Mouse (Mus musculus) megakaryocyte, embryonic 14.5 days (primary cell): ENCODE measurements around the gene Ahsa2. TPM values are rescaled to one million over a fixed set of nuclear protein-coding genes. Genes with fewer than 3 reads are reported as not detected.
"Not testable (repeated sequence)": the region's sequence is repeated elsewhere in the genome, so short reads cannot be mapped to it uniquely, and the experiment has no call there.

Source experiments
- H3K27me3 ChIP-seq: replicated peaks from 2 replicates; pipeline ENCODE3; 2012; ENCODE audit warnings: inconsistent platforms
- H3K36me3 ChIP-seq: replicated peaks from 2 replicates; pipeline ENCODE3; 2012; ENCODE audit warnings: low read length, inconsistent platforms, mixed read lengths
- H3K4me1 ChIP-seq: 2 replicates; pipeline ENCODE4 v1.6.1; 2012; ENCODE audit warnings: inconsistent platforms
- H3K4me3 ChIP-seq: replicated peaks from 2 replicates; pipeline ENCODE3; 2012; ENCODE audit warnings: moderate library complexity, mild to moderate bottlenecking, inconsistent platforms
- H3K9me3 ChIP-seq: 2 replicates; pipeline ENCODE4 v1.6.1; 2012; ENCODE audit warnings: inconsistent platforms
- FLI1 ChIP-seq: IDR thresholded peaks from 2 replicates; pipeline ENCODE4 v1.6.1; 2012; ENCODE audit warnings: low read length, inconsistent platforms, mixed read lengths
- GATA1 ChIP-seq: IDR thresholded peaks from 3 replicates; pipeline ENCODE4 v1.6.1; 2012; ENCODE audit warnings: mixed read lengths, low read length, inconsistent platforms, borderline replicate concordance
- polyA plus RNA-seq: library from polyadenylated mRNA; stranded (reverse); fragments of >175 nt; gene quantifications from 2 replicates; pipeline ENCODE4 v1.2.3, GENCODE M21; 2012; ENCODE audit warnings: low replicate concordance; ENCODE audit not compliant: insufficient read depth

The Ahsa2 gene
- polyA plus RNA-seq, 1 experiment: 28.4 TPM

DNA sequence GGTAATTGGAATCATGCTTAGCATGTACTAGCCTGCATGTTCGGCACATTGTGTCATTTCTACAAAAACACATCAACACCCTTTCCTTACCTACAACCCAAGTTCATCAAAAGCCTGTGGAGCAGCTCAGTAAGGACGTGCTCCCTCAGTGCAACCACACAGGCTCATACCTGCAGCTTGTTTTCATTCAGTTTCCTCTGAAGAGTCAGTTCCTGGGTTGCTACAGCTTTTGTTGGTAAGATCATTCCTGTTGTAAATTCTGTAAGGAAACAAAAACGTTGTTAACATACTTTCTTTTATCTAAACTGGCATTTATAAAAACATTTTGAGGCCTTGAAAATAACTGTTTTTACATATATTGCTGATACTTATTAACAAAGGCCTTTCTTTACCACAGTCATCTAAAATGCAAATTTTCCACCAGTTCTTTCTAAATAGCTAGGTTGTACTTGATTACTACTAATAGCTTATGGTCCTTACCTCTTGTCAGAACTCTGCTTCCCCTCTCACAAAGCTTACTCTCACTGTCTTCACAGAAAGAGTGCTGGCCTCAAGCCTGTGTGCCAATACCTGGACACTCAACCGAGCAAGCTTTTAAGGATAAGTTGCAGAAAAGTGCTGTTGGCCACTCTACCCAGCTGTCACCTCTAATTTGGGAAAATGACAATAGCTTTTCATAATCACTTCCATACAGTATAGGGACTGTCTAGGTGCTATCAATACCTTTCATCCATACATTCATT, 5.6 kb downstream of the Ahsa2 start:
- TF ChIP-seq GATA1: no peak
- TF ChIP-seq FLI1: no peak
- no peaks in the 10 kb centered on the region for H3K27me3 ChIP-seq
- H3K36me3 ChIP-seq: peaks cover 93% of the 10 kb centered on the region
- H3K4me3 ChIP-seq: no peak overlapping the region
- peaks cover 22% of the 10 kb centered on the region for H3K4me1 ChIP-seq
- H3K9me3 ChIP-seq: no peaks in the 10 kb centered on the region

DNA sequence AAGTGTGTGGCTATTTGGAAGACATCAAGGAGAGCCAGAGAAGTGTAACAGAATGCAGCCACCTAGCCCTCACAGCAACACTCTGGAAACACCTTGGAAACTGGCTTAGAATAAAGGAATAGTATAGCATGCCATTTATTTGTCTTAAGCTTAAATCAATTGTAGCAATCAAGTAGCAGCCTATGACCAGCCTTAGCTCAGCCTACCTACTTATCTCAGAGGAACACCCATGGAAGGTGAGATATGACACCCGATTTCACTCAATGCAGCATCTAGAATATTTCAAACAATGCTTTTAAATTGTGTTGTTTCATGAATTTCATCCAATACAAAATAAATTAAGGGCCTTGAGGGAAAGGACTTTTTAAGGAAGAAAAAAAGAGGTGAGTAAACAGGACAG, 7.9 kb downstream of the Ahsa2 start:
- peaks cover 96% of the 10 kb centered on the region for H3K36me3 ChIP-seq
- H3K9me3 ChIP-seq: no peaks in the 10 kb centered on the region
- peaks cover 1% of the 10 kb centered on the region; the same call in 1 of the 2 replicates for H3K4me1 ChIP-seq
- no peak overlapping the region for H3K4me3 ChIP-seq
- H3K27me3 ChIP-seq: no peaks in the 10 kb centered on the region
- no peak for TF ChIP-seq FLI1
- no peak for TF ChIP-seq GATA1

DNA sequence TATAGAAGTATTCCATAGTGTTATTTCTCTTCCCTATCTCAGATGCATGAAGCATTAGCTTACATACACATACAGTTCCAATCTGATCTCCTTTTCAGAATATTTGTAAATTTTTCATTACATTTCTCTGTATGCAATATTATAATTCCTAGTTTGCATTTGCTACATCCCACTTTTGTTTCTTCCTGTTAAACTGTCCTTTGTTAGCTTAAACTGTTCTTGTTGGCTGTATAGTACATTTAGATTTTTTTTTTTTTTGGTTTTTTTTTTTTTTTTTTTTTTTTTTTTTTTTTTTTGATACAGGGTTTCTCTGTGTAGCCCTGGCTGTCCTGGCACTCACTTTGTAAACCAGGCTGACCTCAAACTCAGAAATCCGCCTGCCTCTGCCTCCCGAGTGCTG, 32.0 kb downstream of the Ahsa2 start:
- H3K36me3 ChIP-seq: peaks cover 87% of the 10 kb centered on the region
- not testable (repeated sequence) for H3K4me3 ChIP-seq, H3K4me1 ChIP-seq, H3K27me3 ChIP-seq, H3K9me3 ChIP-seq

Other genes starting within 250 kb of the Ahsa2 start
- 3.2 and 4.6 TPM in 2 replicates for gene Xpo1, start 242.0 kb downstream of the Ahsa2 start, polyA plus RNA-seq
- 0.81 TPM in 1 of 2 replicates, not detected in the other for gene Usp34, start 191.1 kb downstream of the Ahsa2 start, polyA plus RNA-seq
- gene 1700093K21Rik, start 23.1 kb upstream of the Ahsa2 start, polyA plus RNA-seq: not detected in 2 replicates
- 1.3 TPM in 1 of 2 replicates, not detected in the other for gene 0610010F05Rik, start 135.6 kb upstream of the Ahsa2 start, polyA plus RNA-seq
- 2.0 TPM in 1 of 2 replicates, not detected in the other for gene Pus10, start 167.6 kb upstream of the Ahsa2 start, polyA plus RNA-seq
- 2.6 and 4.7 TPM in 2 replicates for gene Pex13, start 167.9 kb upstream of the Ahsa2 start, polyA plus RNA-seq